Mouse (Mus musculus) stomach, embryonic 14.5 days (tissue): ENCODE results near the gene Stam2. TPM values are rescaled to one million over a fixed set of nuclear protein-coding genes. Genes with fewer than 3 reads are reported as not detected.

Experiments
- ATAC-seq: fragments of 200-750 bp; cut with Nextera tagmentation; 2 replicates; pipeline ENCODE4 v1.8.0; 2017; ENCODE audit warnings: low read depth, moderate TSS enrichment; ENCODE audit not compliant: insufficient number of reproducible peaks, insufficient read depth, low FRiP score
- H3K27ac ChIP-seq: fragments of 300-500 bp; sonication (generic); 2 replicates; pipeline ENCODE4 v1.5.1; 2014; ENCODE audit warnings: mild to moderate bottlenecking, low read length, moderate library complexity, mixed read lengths
- H3K27me3 ChIP-seq: fragments of 300-500 bp; sonication (generic); 2 replicates; pipeline ENCODE4 v1.6.1; 2014; ENCODE audit warnings: low read length, control low read depth, mixed read lengths; ENCODE audit not compliant: control insufficient read depth, insufficient read depth
- H3K36me3 ChIP-seq: fragments of 300-500 bp; sonication (generic); 2 replicates; pipeline ENCODE4 v1.6.1; 2014; ENCODE audit warnings: mild to moderate bottlenecking, control low read depth, low read length, moderate library complexity, mixed read lengths; ENCODE audit not compliant: control insufficient read depth, insufficient read depth
- H3K4me1 ChIP-seq: fragments of 300-500 bp; sonication (generic); 2 replicates; pipeline ENCODE4 v1.6.1; 2014; ENCODE audit warnings: low read length, control low read depth, mixed read lengths; ENCODE audit not compliant: control insufficient read depth, insufficient read depth
- H3K4me2 ChIP-seq: fragments of 300-500 bp; sonication (generic); replicated peaks from 2 replicates; pipeline ENCODE4 v1.6.1; 2014; ENCODE audit warnings: low read depth, low read length, control low read depth
- H3K4me3 ChIP-seq: fragments of 300-500 bp; sonication (generic); 2 replicates; pipeline ENCODE4 v1.5.1; 2014; ENCODE audit warnings: low read depth, low read length, control low read depth
- H3K9ac ChIP-seq: fragments of 300-500 bp; sonication (generic); replicated peaks from 2 replicates; pipeline ENCODE4 v1.6.1; 2014; ENCODE audit warnings: low read depth, mild to moderate bottlenecking, control low read depth, low read length, moderate library complexity, mixed read lengths
- H3K9me3 ChIP-seq: fragments of 300-500 bp; sonication (generic); 2 replicates; pipeline ENCODE4 v1.6.1; 2016; ENCODE audit warnings: low read depth, low read length, control low read depth; ENCODE audit not compliant: control insufficient read depth
- WGBS: fragments of 180-500 bp; shearing (Covaris S2); extraction: QIAGEN DNeasy Blood & Tissue Kit; methylation state at CpG from one replicate; pipeline ENCODE4 v1.1.7; 2014; 5-methylcytosine and 5-hydroxymethylcytosine counted together
- polyA plus RNA-seq: library from polyadenylated mRNA; unstranded; fragments of >200 nt; fragmentation: Nextera tagmentation; extraction: Ambion mirVana; gene quantifications from 2 replicates; pipeline ENCODE4 v1.2.1, GENCODE M21; 2014

The Stam2 gene
- polyA plus RNA-seq, result 40.8 and 43.7 TPM in 2 replicates

- Histone ChIP-seq H3K9ac (peak within 1 kb of the TSS; percentile 81), H3K27ac (peak within 1 kb of the TSS; percentile 96), H3K9me3 (no peaks in the 10 kb centered on the region), H3K4me3 (peak within 1 kb of the TSS; percentile 85), H3K27me3 (no peaks in the 10 kb centered on the region), H3K4me1 (peaks cover 13% of the 10 kb centered on the region), H3K36me3 (0 out of 2 replicates have a peak, but pooled peaks cover 2% of the 10 kb centered on the region), H3K4me2 (peak within 1 kb of the TSS; percentile 66)
- WGBS, result 7% methylated on average over 54 of the region's 54 CpGs
- ATAC-seq, result peak; percentile 91
Measured at GRCm38 (mm10) chr2:52742256-52743158, at the start of gene Stam2. TSS of gene Stam2 (minus strand) at chr2:52742281.

- Histone ChIP-seq H3K36me3 (no peaks in the 10 kb centered on the region), H3K9ac (no peak overlapping the region), H3K4me2 (no peak overlapping the region), H3K4me1 (no peaks in the 10 kb centered on the region), H3K27me3 (no peaks in the 10 kb centered on the region), H3K4me3 (no peak overlapping the region), H3K27ac (no peak overlapping the region), H3K9me3 (no peaks in the 10 kb centered on the region)
- WGBS, result 23% methylated on average over 3 of the region's 3 CpGs
- ATAC-seq, result no peak
Measured at GRCm38 (mm10) chr2:52785106-52785721, 43.1 kb upstream of the Stam2 start.

GRCm38 (mm10) chr2:52779987-52780386 lies 37.9 kb upstream of the Stam2 start:
- Histone ChIP-seq H3K4me3 (no peak overlapping the region), H3K27ac (no peak overlapping the region), H3K36me3 (no peaks in the 10 kb centered on the region), H3K4me1 (peaks cover 4% of the 10 kb centered on the region; the same call in 1 of the 2 replicates), H3K4me2 (no peak overlapping the region), H3K9me3 (no peaks in the 10 kb centered on the region), H3K9ac (no peak overlapping the region), H3K27me3 (no peaks in the 10 kb centered on the region)
- WGBS, result 77% methylated on average over 10 of the region's 10 CpGs
- ATAC-seq, result no peak

GRCm38 (mm10) chr2:52779381-52779780 lies 37.3 kb upstream of the Stam2 start:
- H3K27ac ChIP-seq, result no peak overlapping the region
- peak; percentile 80; the same call in 1 of the 2 replicates for ATAC-seq
- H3K4me1 ChIP-seq, result peaks cover 4% of the 10 kb centered on the region; the same call in 1 of the 2 replicates

GRCm38 (mm10) chr2:52777839-52778238 lies 35.8 kb upstream of the Stam2 start:
- H3K4me2 ChIP-seq, result no peak overlapping the region
- peaks cover 4% of the 10 kb centered on the region; the same call in 1 of the 2 replicates for H3K4me1 ChIP-seq
- no peak overlapping the region for H3K4me3 ChIP-seq
- H3K27ac ChIP-seq, result no peak overlapping the region
- no peaks in the 10 kb centered on the region for H3K27me3 ChIP-seq
- 85% methylated on average over 2 of the region's 2 CpGs for WGBS
- ATAC-seq, result no peak
- H3K36me3 ChIP-seq, result no peaks in the 10 kb centered on the region
- no peaks in the 10 kb centered on the region for H3K9me3 ChIP-seq
- no peak overlapping the region for H3K9ac ChIP-seq

More at GRCm38 (mm10) chr2:52779381-52779780, 37.3 kb upstream of the Stam2 start:
- Histone ChIP-seq H3K4me3 (no peak overlapping the region), H3K36me3 (no peaks in the 10 kb centered on the region), H3K9ac (no peak overlapping the region), H3K4me2 (no peak overlapping the region), H3K27me3 (no peaks in the 10 kb centered on the region), H3K9me3 (no peaks in the 10 kb centered on the region)
- 63% methylated on average over 9 of the region's 9 CpGs for WGBS

GRCm38 (mm10) chr2:52774373-52774772 lies 32.3 kb upstream of the Stam2 start:
- Histone ChIP-seq H3K27ac (no peak overlapping the region), H3K4me3 (no peak overlapping the region), H3K36me3 (no peaks in the 10 kb centered on the region), H3K27me3 (no peaks in the 10 kb centered on the region), H3K4me1 (no peaks in the 10 kb centered on the region; the same call in 1 of the 2 replicates), H3K9ac (no peak overlapping the region), H3K4me2 (no peak overlapping the region), H3K9me3 (no peaks in the 10 kb centered on the region)
- ATAC-seq, result no peak
- WGBS, result 72% methylated on average over 1 of the region's 1 CpGs

GRCm38 (mm10) chr2:52772774-52773393 lies 30.8 kb upstream of the Stam2 start:
- no peak overlapping the region for H3K27ac ChIP-seq
- 38% methylated on average over 5 of the region's 5 CpGs for WGBS
- H3K4me2 ChIP-seq, result no peak overlapping the region
- H3K4me3 ChIP-seq, result no peak overlapping the region
- H3K9ac ChIP-seq, result no peak overlapping the region
- H3K36me3 ChIP-seq, result no peaks in the 10 kb centered on the region
- H3K9me3 ChIP-seq, result no peaks in the 10 kb centered on the region
- ATAC-seq, result no peak
- no peaks in the 10 kb centered on the region for H3K4me1 ChIP-seq
- no peaks in the 10 kb centered on the region for H3K27me3 ChIP-seq

GRCm38 (mm10) chr2:52765130-52765529 lies 23.0 kb upstream of the Stam2 start:
- 89% methylated on average over 6 of the region's 6 CpGs for WGBS
- no peak for ATAC-seq
- no peak overlapping the region for H3K4me3 ChIP-seq
- H3K4me2 ChIP-seq, result no peak overlapping the region
- H3K9ac ChIP-seq, result no peak overlapping the region
- H3K27ac ChIP-seq, result no peak overlapping the region
- H3K9me3 ChIP-seq, result no peaks in the 10 kb centered on the region
- no peaks in the 10 kb centered on the region for H3K36me3 ChIP-seq
- no peaks in the 10 kb centered on the region for H3K4me1 ChIP-seq
- no peaks in the 10 kb centered on the region for H3K27me3 ChIP-seq
